Mouse (Mus musculus) liver, embryonic 11.5 days (tissue): ENCODE measurements at regions not wholly inside any gene's neighbourhood (a gene's known extent, or its start where the extent isn't known, plus 50 kb on each side); places are given as distances from the start of the nearest gene placed in this dataset.

Source experiments
- ATAC-seq: fragments of 200-750 bp; cut with Nextera tagmentation; replicated peaks from 2 replicates; pipeline ENCODE4 v1.8.0; 2017; ENCODE audit warnings: moderate number of reproducible peaks, mild to moderate bottlenecking, moderate TSS enrichment, moderate library complexity; ENCODE audit not compliant: low FRiP score
- DNase-seq: peaks from one replicate; pipeline ENCODE4 v3.0.0-alpha.2; 2017; ENCODE audit warnings: low spot score
- H3K27ac ChIP-seq: fragments of 300-500 bp; sonication (generic); 2 replicates; pipeline ENCODE4 v1.5.1; 2014; ENCODE audit warnings: mild to moderate bottlenecking, low read depth, low read length, control low read depth
- H3K27me3 ChIP-seq: fragments of 300-500 bp; sonication (generic); replicated peaks from 2 replicates; pipeline ENCODE4 v1.6.1; 2014; ENCODE audit warnings: low read length, mixed read lengths; ENCODE audit not compliant: control insufficient read depth, insufficient read depth
- H3K36me3 ChIP-seq: fragments of 300-500 bp; sonication (generic); 2 replicates; pipeline ENCODE4 v1.6.1; 2014; ENCODE audit warnings: mild to moderate bottlenecking, low read length, moderate library complexity, mixed read lengths; ENCODE audit not compliant: control insufficient read depth, insufficient read depth
- H3K4me1 ChIP-seq: fragments of 300-500 bp; sonication (generic); replicated peaks from 2 replicates; pipeline ENCODE4 v1.6.1; 2014; ENCODE audit warnings: low read length, mixed read lengths; ENCODE audit not compliant: control insufficient read depth, insufficient read depth
- H3K4me2 ChIP-seq: fragments of 300-500 bp; sonication (generic); 2 replicates; pipeline ENCODE4 v1.6.1; 2014; ENCODE audit warnings: mild to moderate bottlenecking, control low read depth, moderate library complexity
- H3K4me3 ChIP-seq: fragments of 300-500 bp; sonication (generic); 2 replicates; pipeline ENCODE4 v1.5.1; 2014; ENCODE audit warnings: low read depth, low read length, control low read depth
- H3K9ac ChIP-seq: fragments of 300-500 bp; sonication (generic); 2 replicates; pipeline ENCODE4 v1.6.1; 2014; ENCODE audit warnings: low read depth, low read length, control low read depth
- H3K9me3 ChIP-seq: fragments of 300-500 bp; sonication (generic); 2 replicates; pipeline ENCODE4 v1.6.1; 2016; ENCODE audit warnings: low read length, inconsistent platforms, mixed read lengths; ENCODE audit not compliant: control insufficient read depth
- WGBS: fragments of 180-500 bp; shearing (Covaris S2); extraction: QIAGEN DNeasy Blood & Tissue Kit; methylation state at CpG from one replicate; pipeline ENCODE4 v1.1.7; 2014; 5-methylcytosine and 5-hydroxymethylcytosine counted together

DNA sequence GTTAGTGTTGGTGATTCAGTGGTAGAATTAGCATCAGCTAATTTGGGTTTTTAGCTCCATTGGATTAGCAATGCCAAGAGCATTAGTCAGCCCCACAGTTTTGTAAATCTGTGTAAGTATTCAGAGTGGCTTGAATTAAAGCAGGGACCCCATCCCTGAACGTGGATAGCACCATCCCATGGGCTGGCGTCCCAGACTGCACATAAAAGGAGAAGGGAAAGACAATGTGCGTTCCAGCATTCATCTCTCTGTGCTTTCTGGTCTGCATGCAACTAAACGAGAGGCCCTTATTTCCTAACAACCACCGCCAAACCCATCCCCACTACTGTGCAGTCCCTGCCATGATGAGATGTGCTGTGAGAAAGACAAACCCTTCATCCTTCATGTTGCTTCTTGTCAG, 713.8 kb downstream of the Sorcs1 start:
- H3K4me3 ChIP-seq: no peak overlapping the region
- no peaks in the 10 kb centered on the region for H3K4me1 ChIP-seq
- 73% methylated on average over 5 of the region's 5 CpGs for WGBS
- H3K36me3 ChIP-seq: no peaks in the 10 kb centered on the region
- no peak overlapping the region for H3K4me2 ChIP-seq
- no peak overlapping the region for H3K9ac ChIP-seq
- DNase-seq: no peak
- ATAC-seq: no peak
- H3K27me3 ChIP-seq: no peaks in the 10 kb centered on the region
- H3K9me3 ChIP-seq: no peaks in the 10 kb centered on the region
- H3K27ac ChIP-seq: no peak overlapping the region

- H3K4me3 ChIP-seq: no peak overlapping the region
- H3K9ac ChIP-seq: no peak overlapping the region
- no peaks in the 10 kb centered on the region for H3K27me3 ChIP-seq
- no peak for DNase-seq
- no peaks in the 10 kb centered on the region for H3K4me1 ChIP-seq
- no peak for ATAC-seq
- no peak overlapping the region for H3K4me2 ChIP-seq
- no peaks in the 10 kb centered on the region for H3K36me3 ChIP-seq
- no peaks in the 10 kb centered on the region for H3K9me3 ChIP-seq
- H3K27ac ChIP-seq: no peak overlapping the region
- WGBS: 49% methylated on average over 5 of the region's 5 CpGs
These were observed 719.9 kb downstream of the Sorcs1 start for GRCm38 (mm10) chr19:49958517-49958916.

DNA sequence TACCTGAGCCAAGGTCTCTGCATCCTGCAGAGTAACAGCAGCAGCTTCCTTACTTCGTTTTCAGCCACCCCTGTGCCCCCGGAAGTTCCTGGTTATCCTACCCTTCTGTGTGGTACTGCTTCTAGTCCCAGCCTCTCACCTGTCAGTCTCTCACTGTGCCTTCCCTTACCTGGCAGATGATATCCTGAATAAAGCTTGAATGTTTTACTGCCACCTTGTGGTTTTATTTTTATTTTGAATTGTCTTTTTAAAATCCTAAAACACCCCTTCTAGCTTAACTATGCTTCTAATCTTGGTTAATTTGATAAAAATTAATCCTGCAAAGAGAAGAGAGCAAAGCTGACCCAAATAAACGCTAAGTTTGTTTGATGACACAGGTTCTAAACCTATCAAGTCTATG, 747.2 kb downstream of the Sorcs1 start:
- H3K27me3 ChIP-seq: no peaks in the 10 kb centered on the region
- no peaks in the 10 kb centered on the region for H3K9me3 ChIP-seq
- 31% methylated on average over 3 of the region's 3 CpGs for WGBS
- DNase-seq: no peak
- H3K4me1 ChIP-seq: no peaks in the 10 kb centered on the region
- H3K9ac ChIP-seq: no peak overlapping the region
- H3K27ac ChIP-seq: no peak overlapping the region
- no peak overlapping the region for H3K4me3 ChIP-seq
- ATAC-seq: no peak
- no peaks in the 10 kb centered on the region for H3K36me3 ChIP-seq
- no peak overlapping the region for H3K4me2 ChIP-seq

DNA sequence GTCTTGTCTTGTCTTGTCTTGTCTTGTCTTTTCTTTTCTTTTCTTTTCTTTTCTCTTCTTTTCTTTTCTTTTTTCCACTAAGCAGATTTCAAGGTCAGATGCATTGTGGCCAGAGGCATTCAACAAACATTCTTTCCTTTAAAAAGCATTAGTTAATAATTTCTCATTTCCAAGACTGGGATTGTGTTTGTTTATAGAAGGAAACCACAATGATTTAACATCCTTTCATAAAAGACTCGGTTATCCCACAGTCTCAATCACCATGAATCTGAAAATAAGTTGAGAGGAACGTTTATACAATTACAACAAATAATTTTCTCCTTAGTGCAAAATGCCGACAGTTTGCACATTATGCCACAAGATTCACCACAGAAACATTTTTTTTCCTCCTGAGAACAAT, 766.7 kb downstream of the Sorcs1 start:
- Histone ChIP-seq H3K27me3 (no peaks in the 10 kb centered on the region), H3K4me2 (no peak overlapping the region), H3K36me3 (no peaks in the 10 kb centered on the region), H3K4me3 (no peak overlapping the region), H3K9ac (no peak overlapping the region), H3K9me3 (0 out of 2 replicates have a peak, but pooled peaks cover 2% of the 10 kb centered on the region), H3K4me1 (no peaks in the 10 kb centered on the region), H3K27ac (no peak overlapping the region)
- ATAC-seq (no peak), DNase-seq (no peak)
- WGBS: 58% methylated on average over 3 of the region's 3 CpGs

DNA sequence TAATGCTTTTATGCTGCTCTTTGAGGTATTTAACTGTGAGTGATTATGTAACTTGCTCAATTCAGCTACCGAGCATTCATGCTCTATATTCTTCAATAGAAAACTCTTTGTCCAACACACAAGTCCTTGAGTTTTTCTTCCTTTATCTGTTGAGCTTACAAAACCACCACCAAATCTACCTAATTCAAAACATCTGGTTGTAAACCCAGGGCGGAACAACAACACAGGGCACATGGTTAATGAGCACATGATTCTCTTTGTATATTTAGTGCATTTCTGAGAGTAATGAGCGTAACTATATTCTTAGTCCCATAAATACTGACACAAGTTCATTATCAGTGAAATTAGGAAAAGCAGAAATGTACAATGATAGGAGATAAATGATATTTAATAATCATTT, 798.2 kb downstream of the Sorcs1 start:
- ATAC-seq (no peak), DNase-seq (no peak)
- no peaks in the 10 kb centered on the region for H3K9me3 ChIP-seq
- no peak overlapping the region for H3K27ac ChIP-seq
- no peak overlapping the region for H3K4me3 ChIP-seq
- H3K4me2 ChIP-seq: no peak overlapping the region
- H3K27me3 ChIP-seq: no peaks in the 10 kb centered on the region
- WGBS: 73% methylated on average over 3 of the region's 3 CpGs
- H3K9ac ChIP-seq: no peak overlapping the region
- no peaks in the 10 kb centered on the region for H3K4me1 ChIP-seq
- no peaks in the 10 kb centered on the region for H3K36me3 ChIP-seq

GRCm38 (mm10) chr19:49860761-49861160, 817.7 kb downstream of the Sorcs1 start:
- H3K4me2 ChIP-seq: no peak overlapping the region
- no peak overlapping the region for H3K4me3 ChIP-seq
- 80% methylated on average over 7 of the region's 7 CpGs for WGBS

DNA sequence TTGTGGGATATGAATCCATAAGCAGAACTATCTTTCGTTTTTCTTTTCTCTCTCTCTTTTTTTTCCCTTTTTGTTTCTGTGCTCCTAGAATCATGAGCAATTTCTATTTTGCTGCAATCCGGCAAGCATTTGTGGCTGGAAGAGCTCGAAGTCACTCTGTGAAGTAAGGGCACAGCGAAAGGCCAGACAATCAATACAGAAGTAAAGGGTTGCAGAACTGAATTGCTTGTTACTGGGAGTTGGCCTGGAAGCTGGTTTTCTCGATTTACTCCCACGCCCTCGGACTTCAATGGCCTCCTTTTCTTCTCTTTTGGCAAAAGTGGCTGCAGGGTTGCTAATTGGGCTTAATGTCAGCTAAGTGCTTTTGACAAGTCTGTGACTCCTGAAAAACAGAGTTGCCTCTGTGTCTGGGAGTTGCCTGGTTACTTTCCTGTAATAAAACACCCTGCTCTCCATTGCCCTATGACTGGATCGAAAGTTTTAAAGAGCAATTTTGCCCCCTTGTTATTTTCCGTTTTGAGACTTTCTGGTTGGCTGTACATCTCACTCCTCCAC, 822.9 kb downstream of the Sorcs1 start:
- Histone ChIP-seq H3K27ac (no peak overlapping the region), H3K36me3 (no peaks in the 10 kb centered on the region), H3K4me2 (no peak overlapping the region), H3K4me1 (no peaks in the 10 kb centered on the region), H3K9me3 (no peaks in the 10 kb centered on the region), H3K27me3 (no peaks in the 10 kb centered on the region), H3K9ac (no peak overlapping the region), H3K4me3 (no peak overlapping the region)
- no peak for ATAC-seq
- DNase-seq: no peak
- 69% methylated on average over 9 of the region's 9 CpGs for WGBS

More at GRCm38 (mm10) chr19:49860761-49861160, 817.7 kb downstream of the Sorcs1 start:
- ATAC-seq (no peak), DNase-seq (no peak)
- Histone ChIP-seq H3K27ac (no peak overlapping the region), H3K9me3 (no peaks in the 10 kb centered on the region), H3K27me3 (no peaks in the 10 kb centered on the region), H3K36me3 (no peaks in the 10 kb centered on the region), H3K9ac (no peak overlapping the region), H3K4me1 (no peaks in the 10 kb centered on the region)

- 87% methylated on average over 5 of the region's 5 CpGs for WGBS
- no peak for ATAC-seq
- no peak overlapping the region for H3K4me3 ChIP-seq
- no peaks in the 10 kb centered on the region for H3K4me1 ChIP-seq
- H3K36me3 ChIP-seq: no peaks in the 10 kb centered on the region
- no peak overlapping the region for H3K27ac ChIP-seq
- no peak overlapping the region for H3K9ac ChIP-seq
- DNase-seq: no peak
- H3K9me3 ChIP-seq: no peaks in the 10 kb centered on the region
- no peaks in the 10 kb centered on the region for H3K27me3 ChIP-seq
- no peak overlapping the region for H3K4me2 ChIP-seq
These were observed 836.5 kb downstream of the Sorcs1 start for GRCm38 (mm10) chr19:49841984-49842383.

- H3K36me3 ChIP-seq: no peaks in the 10 kb centered on the region
- H3K27me3 ChIP-seq: no peaks in the 10 kb centered on the region
- no peaks in the 10 kb centered on the region for H3K9me3 ChIP-seq
- WGBS: 76% methylated on average over 2 of the region's 2 CpGs
- no peak overlapping the region for H3K9ac ChIP-seq
- no peaks in the 10 kb centered on the region for H3K4me1 ChIP-seq
- H3K4me2 ChIP-seq: no peak overlapping the region
- no peak overlapping the region for H3K27ac ChIP-seq
- ATAC-seq: no peak
- DNase-seq: no peak
- H3K4me3 ChIP-seq: no peak overlapping the region
These were observed 839.1 kb downstream of the Sorcs1 start for GRCm38 (mm10) chr19:49839153-49839911.
